ENCODE assay signal across 7 mouse cellular contexts in genomic region chr10:24630469-24631081, GRCm38 (mm10). TPM values are rescaled to one million over a fixed set of nuclear protein-coding genes. Genes with fewer than 3 reads are reported as not detected.
DNase-seq lines count a peak whose midpoint lies in the region; ATAC-seq and TF ChIP-seq lines count a peak whose summit lies in the region.

No protein-coding gene starts in this region.

- peak; percentile 80 for ATAC-seq in forebrain, embryonic 14.5 days
- peak; percentile 62; the same call in 1 of the 2 replicates for ATAC-seq in hindbrain, embryonic 13.5 days (ENCODE audit: low FRiP score)
- peak; percentile 45; the same call in 1 of the 2 replicates for ATAC-seq in midbrain, embryonic 12.5 days (ENCODE audit: low FRiP score, low read depth)

- no peak overlapping the region for H3K4me3 ChIP-seq in forebrain, embryonic 14.5 days (ENCODE audit: low read depth, low read length)
- H3K4me3 ChIP-seq in hindbrain, embryonic 13.5 days, result no peak overlapping the region
- no peak overlapping the region for H3K4me3 ChIP-seq in midbrain, embryonic 12.5 days
- H3K4me3 ChIP-seq in small intestine, adult 2 months (ENCODE audit: low read depth, low read length), result no peak overlapping the region

- peak; percentile 93 for TF ChIP-seq CTCF in small intestine, adult 2 months (IDR thresholded peaks at IDR 0.05; ENCODE audit: extremely low read depth, insufficient read length, insufficient replicate concordance, low read depth, low read length)

- peak overlapping the region; percentile 34 for H3K4me2 ChIP-seq in forebrain, embryonic 14.5 days (ENCODE audit: low read length)
- peak overlapping the region; percentile 35 for H3K4me2 ChIP-seq in hindbrain, embryonic 13.5 days
- peak overlapping the region; percentile 27 for H3K4me2 ChIP-seq in midbrain, embryonic 12.5 days (replicated peaks)

- H3K36me3 ChIP-seq in forebrain, embryonic 14.5 days (ENCODE audit: control insufficient read depth, insufficient read depth, low read length), result no peaks in the 10 kb centered on the region
- no peaks in the 10 kb centered on the region for H3K36me3 ChIP-seq in hindbrain, embryonic 13.5 days
- no peaks in the 10 kb centered on the region for H3K36me3 ChIP-seq in midbrain, embryonic 12.5 days
- no peaks in the 10 kb centered on the region for H3K36me3 ChIP-seq in small intestine, adult 2 months (ENCODE audit: control insufficient read depth, insufficient read depth, low read length)

- TF ChIP-seq POLR2A in small intestine, adult 2 months (IDR thresholded peaks at IDR 0.05; ENCODE audit: low read depth, low read length), result no peak

- no peaks in the 10 kb centered on the region for H3K27me3 ChIP-seq in forebrain, embryonic 14.5 days (replicated peaks; ENCODE audit: control insufficient read depth, insufficient read depth, low read length)
- H3K27me3 ChIP-seq in hindbrain, embryonic 13.5 days, result 0 out of 2 replicates have a peak, but pooled peaks cover 4% of the 10 kb centered on the region
- no peaks in the 10 kb centered on the region for H3K27me3 ChIP-seq in midbrain, embryonic 12.5 days
- no peaks in the 10 kb centered on the region for H3K27me3 ChIP-seq in small intestine, adult 2 months (ENCODE audit: control insufficient read depth, insufficient read depth, low read length)

- no peak overlapping the region for H3K27ac ChIP-seq in forebrain, embryonic 14.5 days (ENCODE audit: low read depth, low read length)
- no peak overlapping the region for H3K27ac ChIP-seq in hindbrain, embryonic 13.5 days
- H3K27ac ChIP-seq in midbrain, embryonic 12.5 days (replicated peaks), result no peak overlapping the region
- no peak overlapping the region for H3K27ac ChIP-seq in small intestine, adult 2 months (ENCODE audit: insufficient read depth, low read depth, low read length)

- intact Hi-C loops in left cerebral cortex, postnatal 25 days (cut with DNase I), result loop anchor here (2.0 to 5.0 kb wide), 2 partner anchors 82 to 158 kb away; partner anchors contain the start of gene Enpp1

- peak; percentile 46 for DNase-seq in Muller cell, postnatal 12 days (ENCODE audit: inconsistent ontology term)
- peak; percentile 24 for DNase-seq in cerebellum, adult 11 months
- DNase-seq in forebrain, embryonic 14.5 days (ENCODE audit: low spot score), result peak; percentile 81
- DNase-seq in left cerebral cortex, postnatal 25 days (ENCODE audit: low spot score in 2 of 2), result peak; percentile 74 to 78

- H3K9ac ChIP-seq in forebrain, embryonic 14.5 days (ENCODE audit: low read length), result no peak overlapping the region
- H3K9ac ChIP-seq in hindbrain, embryonic 13.5 days, result no peak overlapping the region
- no peak overlapping the region for H3K9ac ChIP-seq in midbrain, embryonic 12.5 days (replicated peaks)

- H3K9me3 ChIP-seq in forebrain, embryonic 14.5 days (replicated peaks; ENCODE audit: control insufficient read depth, low read length), result no peaks in the 10 kb centered on the region
- H3K9me3 ChIP-seq in hindbrain, embryonic 13.5 days, result no peaks in the 10 kb centered on the region
- H3K9me3 ChIP-seq in midbrain, embryonic 12.5 days, result no peaks in the 10 kb centered on the region

- WGBS in forebrain, embryonic 14.5 days, result 18% methylated on average over 18 of the region's 18 CpGs
- 27% methylated on average over 18 of the region's 18 CpGs for WGBS in hindbrain, embryonic 13.5 days
- WGBS in midbrain, embryonic 12.5 days, result 26% methylated on average over 18 of the region's 18 CpGs
- WGBS in small intestine, adult 2 months, result 16% methylated on average over 18 of the region's 18 CpGs

- H3K4me1 ChIP-seq in forebrain, embryonic 14.5 days (ENCODE audit: control insufficient read depth, insufficient read depth, low read length), result no peaks in the 10 kb centered on the region
- H3K4me1 ChIP-seq in hindbrain, embryonic 13.5 days (replicated peaks), result no peaks in the 10 kb centered on the region
- H3K4me1 ChIP-seq in midbrain, embryonic 12.5 days, result no peaks in the 10 kb centered on the region
- H3K4me1 ChIP-seq in small intestine, adult 2 months (ENCODE audit: control insufficient read depth, insufficient read depth, insufficient read length, low read length), result peaks cover 13% of the 10 kb centered on the region

RNA-seq across cellular contexts. Expression of gene Ccn2, which starts 35.3 kb away (rescaled TPM):
- 1.8 and 2.4 TPM in 2 replicates for polyA plus RNA-seq in forebrain, embryonic 14.5 days (2014; fragmentation: Nextera tagmentation; extraction: Ambion mirVana)
- 3.2 and 3.8 TPM in 2 replicates for polyA plus RNA-seq in hindbrain, embryonic 13.5 days (2015; fragmentation: Nextera tagmentation; extraction: Ambion mirVana)
- 10 to 100 TPM; 24.1 to 25.6 TPM for total RNA-seq in left cerebral cortex, postnatal 25 days (2021)
- 4.9 and 6.2 TPM in 2 replicates for polyA plus RNA-seq in midbrain, embryonic 12.5 days (2016; fragmentation: Nextera tagmentation; extraction: Ambion mirVana)
- polyA plus RNA-seq in small intestine, adult 2 months (2012; rRNA removed), result 19.5 and 32.6 TPM in 2 replicates

Comparison
In these comparisons a context has a peak if more than half of its experiments do, and no peak if none do; other contexts are left out.
1. DNase-seq: peak in every context shown above with its lines; median percentile 81 in forebrain, embryonic 14.5 days; 76 in left cerebral cortex, postnatal 25 days; 46 in Muller cell, postnatal 12 days; 24 in cerebellum, adult 11 months.